Mouse (Mus musculus) liver, embryonic 13.5 days (tissue): Measurements from ENCODE around the gene Dclk1. TPM values are rescaled to one million over a fixed set of nuclear protein-coding genes. Genes with fewer than 3 reads are reported as not detected.

Experiments
- ATAC-seq: fragments of 200-750 bp; cut with Nextera tagmentation; 2 replicates; pipeline ENCODE4 v1.8.0; 2017; ENCODE audit warnings: low read depth, mild to moderate bottlenecking, moderate number of reproducible peaks, moderate library complexity
- DNase-seq: peaks from one replicate; pipeline ENCODE4 v3.0.0; 2022
- H3K27ac ChIP-seq: fragments of 300-500 bp; sonication (generic); 2 replicates; pipeline ENCODE4 v1.5.1; 2015; ENCODE audit warnings: moderate library complexity, mild to moderate bottlenecking, inconsistent platforms
- H3K27me3 ChIP-seq: fragments of 300-500 bp; sonication (generic); 2 replicates; pipeline ENCODE4 v1.6.1; 2015; ENCODE audit warnings: mild to moderate bottlenecking, inconsistent platforms
- H3K36me3 ChIP-seq: fragments of 300-500 bp; sonication (generic); 2 replicates; pipeline ENCODE4 v1.6.1; 2015; ENCODE audit warnings: mild to moderate bottlenecking, inconsistent platforms
- H3K4me1 ChIP-seq: fragments of 300-500 bp; sonication (generic); replicated peaks from 2 replicates; pipeline ENCODE4 v1.6.1; 2015; ENCODE audit warnings: inconsistent platforms
- H3K4me2 ChIP-seq: fragments of 300-500 bp; sonication (generic); 2 replicates; pipeline ENCODE4 v1.6.1; 2015; ENCODE audit warnings: inconsistent platforms, mild to moderate bottlenecking, moderate library complexity
- H3K4me3 ChIP-seq: fragments of 300-500 bp; sonication (generic); replicated peaks from 2 replicates; pipeline ENCODE4 v1.5.1; 2015; ENCODE audit warnings: mild to moderate bottlenecking, inconsistent platforms
- H3K9ac ChIP-seq: fragments of 300-500 bp; sonication (generic); 2 replicates; pipeline ENCODE4 v1.6.1; 2015; ENCODE audit warnings: mild to moderate bottlenecking, inconsistent platforms
- H3K9me3 ChIP-seq: fragments of 300-500 bp; sonication (generic); replicated peaks from 2 replicates; pipeline ENCODE4 v1.6.1; 2016; ENCODE audit warnings: inconsistent platforms
- WGBS: fragments of 180-500 bp; shearing (Covaris S2); methylation state at CpG from one replicate; pipeline ENCODE4 v1.1.7; 2015; ENCODE audit not compliant: insufficient replicate concordance; 5-methylcytosine and 5-hydroxymethylcytosine counted together
- polyA plus RNA-seq: library from polyadenylated mRNA; unstranded; fragments of >200 nt; fragmentation: Nextera tagmentation; extraction: Ambion mirVana; gene quantifications from 2 replicates; pipeline ENCODE4 v1.2.1, GENCODE M21; 2015

Gene Dclk1
- polyA plus RNA-seq, 1 experiment from 2014 or later = 1.1 TPM

GRCm38 (mm10) chr3:55489231-55489990 is 247.2 kb downstream of the Dclk1 start:
- Histone ChIP-seq H3K9me3 (no peaks in the 10 kb centered on the region), H3K9ac (no peak overlapping the region), H3K27me3 (no peaks in the 10 kb centered on the region), H3K4me1 (no peaks in the 10 kb centered on the region), H3K36me3 (no peaks in the 10 kb centered on the region), H3K27ac (no peak overlapping the region), H3K4me2 (no peak overlapping the region), H3K4me3 (no peak overlapping the region)
- WGBS = 59% methylated on average over 12 of the region's 12 CpGs
- DNase-seq (no peak), ATAC-seq (no peak)

DNA sequence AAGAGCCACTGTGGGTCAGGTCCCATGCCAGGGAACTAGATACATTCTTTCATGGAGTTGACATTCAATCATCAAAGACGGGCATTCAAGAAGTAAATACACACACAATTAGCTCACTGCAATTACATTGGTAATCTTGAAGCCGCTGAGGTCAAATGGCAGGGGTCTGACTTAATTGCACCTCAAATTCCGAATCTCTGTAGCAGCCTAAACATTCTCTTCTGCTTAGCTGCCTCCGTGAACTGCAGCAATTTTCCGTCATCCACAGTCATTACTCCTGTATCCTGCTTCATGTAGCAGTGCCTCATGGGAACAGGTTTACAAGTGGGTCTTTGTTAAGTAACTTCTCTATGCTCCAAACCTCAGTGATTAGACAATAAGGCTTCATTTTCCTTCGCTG is 249.9 kb downstream of the Dclk1 start:
- ATAC-seq = no peak
- WGBS = 59% methylated on average over 6 of the region's 6 CpGs
- Histone ChIP-seq H3K9ac (no peak overlapping the region), H3K4me3 (no peak overlapping the region), H3K9me3 (no peaks in the 10 kb centered on the region), H3K36me3 (no peaks in the 10 kb centered on the region), H3K27me3 (no peaks in the 10 kb centered on the region), H3K27ac (no peak overlapping the region), H3K4me1 (no peaks in the 10 kb centered on the region), H3K4me2 (no peak overlapping the region)
- no peak for DNase-seq

DNA sequence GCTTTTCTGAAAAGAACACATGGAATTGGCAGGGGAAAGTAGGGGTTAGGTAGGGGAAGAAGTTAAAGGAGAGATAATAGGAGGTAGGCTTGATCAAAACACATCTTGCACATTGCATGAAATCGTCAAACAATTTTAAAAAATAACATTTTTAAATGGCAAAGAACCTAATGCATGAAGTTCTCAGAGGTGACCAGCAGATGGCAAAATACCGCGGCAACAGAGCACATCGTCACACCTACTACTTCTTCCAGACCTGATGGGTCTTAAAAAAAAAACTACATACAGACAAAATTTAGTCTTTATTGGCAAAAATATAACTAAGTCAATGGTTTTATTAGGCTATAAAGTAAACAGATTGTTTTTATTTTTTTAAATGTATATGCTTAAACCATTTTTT is 252.2 kb downstream of the Dclk1 start:
- Histone ChIP-seq H3K9ac (no peak overlapping the region), H3K4me1 (no peaks in the 10 kb centered on the region), H3K9me3 (no peaks in the 10 kb centered on the region), H3K27ac (no peak overlapping the region), H3K4me2 (no peak overlapping the region), H3K36me3 (no peaks in the 10 kb centered on the region), H3K27me3 (no peaks in the 10 kb centered on the region), H3K4me3 (no peak overlapping the region)
- ATAC-seq (no peak), DNase-seq (no peak)
- 28% methylated on average over 4 of the region's 4 CpGs for WGBS

- no peak overlapping the region for H3K9ac ChIP-seq
- no peak overlapping the region for H3K4me2 ChIP-seq
- WGBS = 68% methylated on average over 7 of the region's 7 CpGs
- DNase-seq (no peak), ATAC-seq (no peak)
- no peaks in the 10 kb centered on the region for H3K9me3 ChIP-seq
- no peaks in the 10 kb centered on the region for H3K27me3 ChIP-seq
- no peak overlapping the region for H3K27ac ChIP-seq
- H3K36me3 ChIP-seq = no peaks in the 10 kb centered on the region
- H3K4me1 ChIP-seq = no peaks in the 10 kb centered on the region
- no peak overlapping the region for H3K4me3 ChIP-seq
Measured at GRCm38 (mm10) chr3:55495231-55495630, 253.1 kb downstream of the Dclk1 start.

DNA sequence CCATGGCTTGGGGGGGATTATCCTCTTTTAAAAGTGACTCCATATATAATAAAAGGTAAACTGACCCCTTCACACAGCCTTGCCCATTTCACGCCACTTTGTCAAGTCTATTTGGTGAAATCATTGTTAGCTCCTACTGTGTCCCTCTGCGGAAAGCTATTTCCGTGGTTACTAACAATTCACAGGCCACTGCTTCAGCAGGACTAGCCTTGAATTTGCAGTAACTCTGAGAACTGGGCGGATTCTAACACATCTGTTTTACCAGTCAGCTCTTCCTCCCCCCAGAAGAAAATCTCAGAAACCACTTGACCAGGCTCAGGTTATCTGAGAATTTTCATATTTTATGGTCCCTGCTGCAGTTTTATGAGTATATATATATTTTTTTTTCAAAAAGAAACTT is 253.7 kb downstream of the Dclk1 start:
- Histone ChIP-seq H3K4me2 (no peak overlapping the region), H3K36me3 (no peaks in the 10 kb centered on the region), H3K4me3 (no peak overlapping the region), H3K9me3 (no peaks in the 10 kb centered on the region), H3K27ac (no peak overlapping the region), H3K27me3 (no peaks in the 10 kb centered on the region), H3K4me1 (no peaks in the 10 kb centered on the region), H3K9ac (no peak overlapping the region)
- ATAC-seq (no peak), DNase-seq (no peak)
- 55% methylated on average over 4 of the region's 4 CpGs for WGBS

DNA sequence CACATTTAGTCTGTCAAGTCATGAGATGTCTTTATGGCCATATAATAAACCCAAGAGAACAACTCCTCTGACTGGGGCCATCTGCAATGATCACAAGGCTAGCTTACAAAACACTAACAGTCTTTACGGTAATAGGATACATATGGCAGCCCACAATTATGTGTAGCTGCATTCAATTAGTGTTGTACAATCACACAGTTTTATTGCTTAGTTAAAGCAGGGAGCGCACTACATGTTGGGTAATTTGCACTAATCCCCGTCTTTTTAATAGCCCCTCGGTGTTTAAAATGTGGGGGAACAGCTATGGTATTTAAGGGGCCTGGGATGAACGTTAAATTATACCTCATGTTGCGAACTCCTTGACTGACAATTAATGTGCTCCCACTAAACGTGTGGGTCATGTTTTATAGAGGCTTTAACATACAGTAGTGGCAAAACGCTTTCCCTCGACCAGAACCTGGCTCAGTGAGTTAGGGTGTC is 254.3 kb downstream of the Dclk1 start:
- Histone ChIP-seq H3K4me2 (no peak overlapping the region), H3K9ac (no peak overlapping the region), H3K4me3 (no peak overlapping the region), H3K27me3 (no peaks in the 10 kb centered on the region), H3K9me3 (no peaks in the 10 kb centered on the region), H3K27ac (no peak overlapping the region), H3K4me1 (no peaks in the 10 kb centered on the region), H3K36me3 (no peaks in the 10 kb centered on the region)
- ATAC-seq (no peak), DNase-seq (no peak)
- WGBS = 70% methylated on average over 9 of the region's 9 CpGs

GRCm38 (mm10) chr3:55499298-55499697 is 257.1 kb downstream of the Dclk1 start:
- 71% methylated on average over 7 of the region's 7 CpGs for WGBS
- no peak for ATAC-seq

DNA sequence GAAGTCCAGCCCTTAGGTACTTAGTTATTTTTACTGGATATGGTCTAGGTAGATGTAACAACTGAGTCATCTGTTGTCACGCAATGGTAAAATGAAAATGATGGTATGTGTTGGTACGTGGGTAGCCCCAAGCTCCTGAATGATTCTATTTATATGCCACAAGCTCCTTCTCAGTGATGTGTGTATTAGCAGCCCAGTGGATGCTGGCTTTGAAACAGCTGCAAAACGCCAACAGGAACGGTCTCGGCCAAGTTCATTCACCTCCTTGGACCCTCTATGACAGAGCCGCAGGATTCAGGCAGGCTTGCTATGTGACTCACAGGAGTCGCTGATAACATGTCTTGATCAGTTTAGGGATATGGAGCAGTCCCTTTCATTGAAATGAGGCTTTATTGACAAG is 268.0 kb downstream of the Dclk1 start:
- WGBS = 71% methylated on average over 7 of the region's 7 CpGs
- H3K36me3 ChIP-seq = no peaks in the 10 kb centered on the region
- no peak overlapping the region for H3K4me2 ChIP-seq
- DNase-seq (no peak), ATAC-seq (no peak)
- no peak overlapping the region for H3K27ac ChIP-seq
- H3K4me1 ChIP-seq = no peaks in the 10 kb centered on the region
- no peak overlapping the region for H3K9ac ChIP-seq
- no peaks in the 10 kb centered on the region for H3K9me3 ChIP-seq
- H3K27me3 ChIP-seq = no peaks in the 10 kb centered on the region
- H3K4me3 ChIP-seq = no peak overlapping the region

More at GRCm38 (mm10) chr3:55499298-55499697, 257.1 kb downstream of the Dclk1 start:
- no peak overlapping the region for H3K27ac ChIP-seq
- H3K36me3 ChIP-seq = no peaks in the 10 kb centered on the region
- no peak for DNase-seq
- no peak overlapping the region for H3K4me2 ChIP-seq
- no peak overlapping the region for H3K4me3 ChIP-seq
- H3K27me3 ChIP-seq = no peaks in the 10 kb centered on the region
- H3K9ac ChIP-seq = no peak overlapping the region
- H3K9me3 ChIP-seq = no peaks in the 10 kb centered on the region
- H3K4me1 ChIP-seq = no peaks in the 10 kb centered on the region

DNA sequence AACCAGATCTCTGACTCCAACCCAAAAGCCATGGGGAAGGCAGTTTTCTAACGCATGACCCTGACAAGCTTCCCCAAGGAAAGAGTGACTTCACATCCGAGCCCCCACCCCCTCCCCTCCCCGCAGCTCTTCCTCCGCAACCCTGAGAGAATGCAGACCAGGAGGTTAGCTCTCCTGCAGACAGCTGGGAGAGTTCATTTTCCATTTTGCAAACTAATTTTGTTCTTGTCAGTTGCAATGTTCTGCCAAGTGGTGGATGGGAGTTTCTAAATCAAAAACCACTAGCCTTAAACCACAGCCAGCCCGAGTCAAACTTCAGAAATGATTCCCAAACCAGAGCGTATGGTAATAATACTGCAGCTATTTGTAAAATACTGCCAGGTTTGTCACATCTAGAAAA is 269.5 kb downstream of the Dclk1 start:
- ATAC-seq (no peak), DNase-seq (no peak)
- 49% methylated on average over 6 of the region's 6 CpGs for WGBS

DNA sequence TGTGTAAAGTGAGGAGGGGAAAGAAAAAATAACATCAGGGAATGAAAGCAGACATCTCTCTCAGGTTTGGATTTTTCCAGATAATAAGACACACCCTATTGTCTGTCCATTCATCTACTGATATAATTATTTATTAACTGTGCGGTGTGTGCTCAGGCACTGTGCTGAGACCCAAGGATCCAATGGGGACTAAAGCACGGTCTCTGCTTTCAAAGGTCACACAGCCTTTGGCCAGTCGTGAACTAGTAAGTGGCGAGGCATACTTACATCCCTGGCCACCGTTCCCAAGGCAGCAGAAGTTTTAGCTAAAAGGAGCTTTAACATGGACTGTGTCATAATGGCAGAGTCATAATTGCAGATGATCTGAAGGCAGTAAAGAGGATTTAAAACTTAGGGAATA is 273.8 kb downstream of the Dclk1 start:
- Histone ChIP-seq H3K9me3 (no peaks in the 10 kb centered on the region), H3K27me3 (no peaks in the 10 kb centered on the region), H3K36me3 (no peaks in the 10 kb centered on the region), H3K9ac (no peak overlapping the region), H3K4me3 (no peak overlapping the region), H3K27ac (no peak overlapping the region), H3K4me2 (no peak overlapping the region), H3K4me1 (no peaks in the 10 kb centered on the region)
- ATAC-seq (no peak), DNase-seq (no peak)
- 71% methylated on average over 5 of the region's 5 CpGs for WGBS

More for the DNA sequence above, 269.5 kb downstream of the Dclk1 start:
- Histone ChIP-seq H3K9ac (no peak overlapping the region), H3K27ac (no peak overlapping the region), H3K4me1 (no peaks in the 10 kb centered on the region), H3K4me2 (no peak overlapping the region), H3K4me3 (no peak overlapping the region), H3K27me3 (no peaks in the 10 kb centered on the region), H3K9me3 (no peaks in the 10 kb centered on the region), H3K36me3 (no peaks in the 10 kb centered on the region)

DNA sequence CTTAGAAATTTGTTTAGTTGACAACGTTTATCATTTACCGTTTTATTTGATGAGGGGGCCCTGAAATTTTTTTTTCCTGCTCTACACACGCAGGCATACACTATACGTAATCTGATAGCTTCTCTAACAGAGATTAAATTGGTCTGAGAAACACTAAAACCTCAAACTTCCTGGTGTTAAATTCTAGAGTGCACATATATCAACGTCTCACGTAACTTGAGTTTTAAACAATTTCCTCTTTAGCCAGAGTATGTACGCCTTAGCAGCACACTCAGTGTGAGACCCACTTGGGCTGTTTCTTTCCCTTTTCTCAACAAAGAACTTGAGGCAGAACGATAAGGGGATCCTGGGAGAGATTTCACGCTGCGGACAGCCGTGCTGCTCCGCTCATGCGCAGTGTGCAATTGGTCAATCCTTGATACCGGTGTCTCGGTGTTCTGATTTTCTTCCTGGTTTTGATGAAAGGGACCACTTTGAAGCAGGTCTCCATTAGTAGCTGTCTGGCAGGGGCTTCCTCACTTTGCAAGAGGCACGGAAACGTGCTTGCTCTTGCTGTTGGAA is 275.4 kb downstream of the Dclk1 start:
- no peaks in the 10 kb centered on the region for H3K27me3 ChIP-seq
- no peaks in the 10 kb centered on the region for H3K9me3 ChIP-seq
- H3K27ac ChIP-seq = no peak overlapping the region
- no peak for ATAC-seq
- H3K4me1 ChIP-seq = no peaks in the 10 kb centered on the region
- no peak overlapping the region for H3K9ac ChIP-seq
- H3K4me3 ChIP-seq = no peak overlapping the region
- no peak for DNase-seq
- no peak overlapping the region for H3K4me2 ChIP-seq
- no peaks in the 10 kb centered on the region for H3K36me3 ChIP-seq
- WGBS = 49% methylated on average over 17 of the region's 17 CpGs
